Mouse (Mus musculus) midbrain, embryonic 13.5 days (tissue): ENCODE results near the gene Armc6. TPM values are rescaled to one million over a fixed set of nuclear protein-coding genes. Genes with fewer than 3 reads are reported as not detected.

Experiments used
- ATAC-seq: fragments of 200-750 bp; cut with Nextera tagmentation; 2 replicates; pipeline ENCODE4 v1.8.0; 2017; ENCODE audit warnings: mild to moderate bottlenecking, moderate TSS enrichment, moderate library complexity
- H3K27ac ChIP-seq: fragments of 300-500 bp; sonication (generic); 2 replicates; pipeline ENCODE4 v1.5.1; 2015; ENCODE audit warnings: inconsistent platforms, mild to moderate bottlenecking, moderate library complexity
- H3K27me3 ChIP-seq: fragments of 300-500 bp; sonication (generic); 2 replicates; pipeline ENCODE4 v1.6.1; 2015; ENCODE audit warnings: mild to moderate bottlenecking, inconsistent platforms
- H3K36me3 ChIP-seq: fragments of 300-500 bp; sonication (generic); 2 replicates; pipeline ENCODE4 v1.6.1; 2015; ENCODE audit warnings: mild to moderate bottlenecking, inconsistent platforms
- H3K4me1 ChIP-seq: fragments of 300-500 bp; sonication (generic); replicated peaks from 2 replicates; pipeline ENCODE4 v1.6.1; 2015; ENCODE audit warnings: inconsistent platforms
- H3K4me2 ChIP-seq: fragments of 300-500 bp; sonication (generic); replicated peaks from 2 replicates; pipeline ENCODE4 v1.6.1; 2015; ENCODE audit warnings: moderate library complexity, mild to moderate bottlenecking, inconsistent platforms
- H3K4me3 ChIP-seq: fragments of 300-500 bp; sonication (generic); replicated peaks from 2 replicates; pipeline ENCODE4 v1.5.1; 2015; ENCODE audit warnings: mild to moderate bottlenecking, inconsistent platforms
- H3K9ac ChIP-seq: fragments of 300-500 bp; sonication (generic); replicated peaks from 2 replicates; pipeline ENCODE4 v1.6.1; 2015; ENCODE audit warnings: mild to moderate bottlenecking, inconsistent platforms
- H3K9me3 ChIP-seq: fragments of 300-500 bp; sonication (generic); 2 replicates; pipeline ENCODE4 v1.6.1; 2016; ENCODE audit warnings: mild to moderate bottlenecking, inconsistent platforms
- WGBS: fragments of 180-500 bp; shearing (Covaris S2); methylation state at CpG from one replicate; pipeline ENCODE4 v1.1.7; 2015; 5-methylcytosine and 5-hydroxymethylcytosine counted together
- polyA plus RNA-seq: library from polyadenylated mRNA; unstranded; fragments of >200 nt; fragmentation: Nextera tagmentation; extraction: Ambion mirVana; gene quantifications from 2 replicates; pipeline ENCODE4 v1.2.1, GENCODE M21; 2015

Armc6 gene
- polyA plus RNA-seq, 1 experiment from 2014 or later: 77.6 TPM

DNA sequence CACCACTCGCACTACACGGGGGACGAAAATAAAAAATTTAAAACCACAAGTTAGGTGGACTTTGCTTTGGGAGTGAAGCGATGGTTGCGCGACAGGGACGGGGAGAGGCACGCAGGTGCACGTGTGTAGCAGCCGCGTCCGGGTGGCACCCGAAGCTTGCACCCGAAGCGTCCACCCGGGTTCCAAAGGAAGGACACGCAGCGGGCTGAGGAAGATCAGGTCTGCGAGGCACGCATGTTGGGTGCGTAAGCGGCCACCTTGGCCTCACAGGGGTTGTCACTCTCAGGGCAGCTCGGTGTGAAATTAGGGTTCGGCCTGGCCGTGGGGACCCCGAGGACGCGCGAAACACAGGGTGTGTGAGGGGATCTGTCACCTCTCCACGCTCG is 22.5 kb downstream of the Armc6 start:
- peaks cover 24% of the 10 kb centered on the region for H3K27me3 ChIP-seq
- no peaks in the 10 kb centered on the region for H3K9me3 ChIP-seq
- 0 out of 2 replicates have a peak overlapping the region, but pooled peaks have one; percentile 19 for H3K27ac ChIP-seq
- peak overlapping the region; percentile 92 for H3K4me2 ChIP-seq
- peak overlapping the region; percentile 63 for H3K4me3 ChIP-seq
- peaks cover 19% of the 10 kb centered on the region for H3K4me1 ChIP-seq
- ATAC-seq: no peak
- 3% methylated on average over 30 of the region's 31 CpGs for WGBS
- peak overlapping the region; percentile 72 for H3K9ac ChIP-seq
- H3K36me3 ChIP-seq: no peaks in the 10 kb centered on the region

DNA sequence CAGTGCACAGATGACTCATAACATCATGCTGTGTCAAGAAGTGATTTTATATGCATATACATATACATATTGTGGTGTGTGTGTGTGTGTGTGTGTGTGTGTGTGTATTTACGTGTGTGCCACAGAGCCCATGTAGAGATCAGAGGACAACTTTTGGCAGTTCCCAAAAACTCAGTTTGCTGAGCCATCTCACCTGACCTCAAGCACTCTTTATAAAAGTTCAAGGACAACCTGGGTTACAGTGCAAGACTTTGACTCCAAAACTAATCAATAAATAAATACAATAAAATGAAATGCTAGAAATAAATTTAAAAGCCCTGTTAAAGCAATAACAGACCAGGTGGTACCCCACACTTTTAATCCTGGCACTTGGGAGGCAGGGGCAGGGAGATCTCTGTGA is 23.0 kb downstream of the Armc6 start:
- Histone ChIP-seq H3K27ac (no peak overlapping the region), H3K9ac (peak overlapping the region; percentile 72), H3K4me2 (peak overlapping the region; percentile 92), H3K9me3 (no peaks in the 10 kb centered on the region), H3K4me3 (peak overlapping the region; percentile 63), H3K36me3 (no peaks in the 10 kb centered on the region), H3K27me3 (peaks cover 21% of the 10 kb centered on the region), H3K4me1 (peaks cover 19% of the 10 kb centered on the region)
- ATAC-seq: no peak
- WGBS: 71% methylated on average over 1 of the region's 1 CpGs

DNA sequence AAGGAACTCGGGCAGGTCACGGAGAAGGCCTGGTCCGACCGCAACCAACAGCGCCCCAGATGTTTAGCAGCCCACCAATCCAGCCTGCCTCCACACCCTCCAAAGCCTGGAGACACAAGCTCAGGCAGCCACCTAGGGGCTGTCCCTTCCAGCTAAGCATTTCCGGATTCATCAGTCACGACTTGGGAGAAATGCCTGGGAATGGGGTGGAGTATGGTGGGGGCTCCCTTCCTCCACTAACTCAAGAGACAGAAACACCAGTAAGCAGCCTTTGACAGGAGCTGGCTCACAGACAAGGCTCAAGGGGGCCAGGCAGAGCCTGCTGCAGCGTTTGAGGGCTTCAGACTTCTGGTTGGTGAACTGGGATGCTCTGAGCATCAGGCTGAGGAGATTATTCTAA is 23.7 kb downstream of the Armc6 start:
- peak overlapping the region; percentile 92; the same call in 1 of the 2 replicates for H3K4me2 ChIP-seq
- WGBS: 36% methylated on average over 8 of the region's 8 CpGs
- peaks cover 19% of the 10 kb centered on the region for H3K4me1 ChIP-seq
- peaks cover 21% of the 10 kb centered on the region for H3K27me3 ChIP-seq
- no peak overlapping the region for H3K4me3 ChIP-seq
- no peak for ATAC-seq
- H3K36me3 ChIP-seq: no peaks in the 10 kb centered on the region
- H3K9me3 ChIP-seq: no peaks in the 10 kb centered on the region
- no peak overlapping the region for H3K27ac ChIP-seq
- H3K9ac ChIP-seq: no peak overlapping the region

DNA sequence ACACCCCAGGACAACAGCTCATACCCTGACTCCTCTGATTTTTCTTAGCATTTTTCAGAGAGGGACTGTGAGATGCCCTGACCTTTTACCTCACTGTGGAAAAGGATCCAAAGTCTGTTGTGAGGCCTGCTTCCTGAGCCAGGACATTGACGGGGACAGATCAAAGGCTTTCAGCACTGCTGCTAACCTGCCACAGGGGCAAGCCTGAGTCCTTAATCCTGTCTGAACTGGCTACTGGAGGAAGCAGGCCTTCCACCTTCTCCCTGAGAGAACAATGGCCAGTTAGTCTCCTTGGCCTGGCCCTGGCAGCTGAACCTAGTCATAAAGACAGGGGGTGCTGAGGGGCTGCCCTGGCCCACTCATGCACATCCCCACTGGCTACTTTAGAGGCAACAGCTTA is 26.1 kb downstream of the Armc6 start:
- Histone ChIP-seq H3K27me3 (peaks cover 21% of the 10 kb centered on the region), H3K9ac (peak overlapping the region; percentile 44; the same call in 1 of the 2 replicates), H3K36me3 (no peaks in the 10 kb centered on the region), H3K9me3 (no peaks in the 10 kb centered on the region), H3K4me3 (no peak overlapping the region), H3K27ac (no peak overlapping the region), H3K4me2 (no peak overlapping the region), H3K4me1 (peaks cover 17% of the 10 kb centered on the region)
- 29% methylated on average over 1 of the region's 1 CpGs for WGBS
- ATAC-seq: no peak

DNA sequence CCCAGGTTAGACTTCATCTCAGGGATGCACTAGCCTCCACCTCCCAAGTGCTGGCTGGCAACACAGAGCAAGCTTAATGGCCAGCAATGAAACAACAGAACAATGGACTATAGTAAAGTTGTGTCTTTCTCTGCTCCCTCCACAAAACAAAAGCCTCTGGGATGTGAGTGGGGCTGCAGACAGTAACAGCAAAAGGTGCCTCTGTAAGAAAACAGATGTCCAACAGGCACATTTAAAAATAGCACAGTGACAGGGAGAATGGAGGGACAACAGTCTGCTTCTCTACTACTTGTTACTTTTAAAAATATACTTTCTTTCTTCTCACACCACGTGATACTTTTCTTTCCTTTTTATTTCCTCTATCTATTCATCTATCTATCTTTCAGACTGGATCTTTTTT is 29.5 kb downstream of the Armc6 start:
- 68% methylated on average over 1 of the region's 1 CpGs for WGBS
- Histone ChIP-seq H3K4me2 (no peak overlapping the region), H3K9ac (no peak overlapping the region), H3K4me3 (no peak overlapping the region), H3K36me3 (no peaks in the 10 kb centered on the region), H3K27ac (no peak overlapping the region), H3K4me1 (no peaks in the 10 kb centered on the region; the same call in 1 of the 2 replicates), H3K27me3 (peaks cover 4% of the 10 kb centered on the region), H3K9me3 (no peaks in the 10 kb centered on the region)
- no peak for ATAC-seq

DNA sequence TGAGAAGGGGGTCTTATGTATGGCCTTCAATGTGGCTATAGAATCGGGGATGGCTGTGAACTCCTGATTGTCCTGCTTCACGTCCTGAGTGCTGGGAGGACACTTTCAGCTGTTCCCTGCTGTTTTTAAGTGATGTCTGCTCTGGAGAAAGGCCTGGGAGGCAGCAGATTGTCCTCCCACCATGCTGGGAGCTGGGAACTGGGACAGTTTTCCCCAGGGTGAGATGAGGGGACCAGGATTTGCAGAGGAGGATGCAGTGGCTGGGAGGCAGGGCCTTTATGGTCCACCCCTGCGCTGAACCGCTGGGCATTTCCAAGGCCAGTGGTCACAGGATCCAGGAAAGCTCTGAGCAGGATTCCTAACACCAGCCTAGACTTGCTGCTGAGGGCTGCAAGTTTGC is 31.2 kb downstream of the Armc6 start:
- Histone ChIP-seq H3K4me3 (no peak overlapping the region), H3K4me2 (no peak overlapping the region), H3K9me3 (no peaks in the 10 kb centered on the region), H3K9ac (no peak overlapping the region), H3K27me3 (0 out of 2 replicates have a peak, but pooled peaks cover under 1% of the 10 kb centered on the region), H3K4me1 (no peaks in the 10 kb centered on the region; the same call in none of the 2 replicates), H3K27ac (no peak overlapping the region), H3K36me3 (no peaks in the 10 kb centered on the region)
- WGBS: 85% methylated on average over 4 of the region's 4 CpGs
- ATAC-seq: no peak

DNA sequence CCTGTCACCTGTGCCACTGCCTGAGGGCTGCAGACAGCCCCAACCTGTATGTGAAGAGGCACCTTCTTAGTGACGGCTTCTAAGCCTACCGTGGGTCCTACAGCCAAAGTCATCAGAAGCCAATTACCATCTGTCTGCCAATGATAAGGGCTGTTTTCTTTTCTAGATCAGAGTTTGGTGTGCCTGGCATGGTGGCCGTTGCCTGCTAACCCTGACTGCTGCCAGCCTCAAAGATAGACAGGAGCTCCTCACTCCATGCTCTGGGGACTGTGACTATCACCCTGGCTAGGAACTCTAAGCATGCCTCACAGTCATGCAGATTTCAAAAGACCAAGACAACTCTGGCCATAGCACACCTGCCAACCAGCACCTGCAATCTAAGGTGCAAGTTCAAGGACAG is 32.8 kb downstream of the Armc6 start:
- no peaks in the 10 kb centered on the region for H3K9me3 ChIP-seq
- H3K36me3 ChIP-seq: no peaks in the 10 kb centered on the region
- no peak overlapping the region for H3K4me2 ChIP-seq
- no peak for ATAC-seq
- H3K4me3 ChIP-seq: no peak overlapping the region
- H3K4me1 ChIP-seq: no peaks in the 10 kb centered on the region; the same call in none of the 2 replicates
- H3K27me3 ChIP-seq: no peaks in the 10 kb centered on the region
- no peak overlapping the region for H3K9ac ChIP-seq
- H3K27ac ChIP-seq: no peak overlapping the region
- 91% methylated on average over 3 of the region's 3 CpGs for WGBS

DNA sequence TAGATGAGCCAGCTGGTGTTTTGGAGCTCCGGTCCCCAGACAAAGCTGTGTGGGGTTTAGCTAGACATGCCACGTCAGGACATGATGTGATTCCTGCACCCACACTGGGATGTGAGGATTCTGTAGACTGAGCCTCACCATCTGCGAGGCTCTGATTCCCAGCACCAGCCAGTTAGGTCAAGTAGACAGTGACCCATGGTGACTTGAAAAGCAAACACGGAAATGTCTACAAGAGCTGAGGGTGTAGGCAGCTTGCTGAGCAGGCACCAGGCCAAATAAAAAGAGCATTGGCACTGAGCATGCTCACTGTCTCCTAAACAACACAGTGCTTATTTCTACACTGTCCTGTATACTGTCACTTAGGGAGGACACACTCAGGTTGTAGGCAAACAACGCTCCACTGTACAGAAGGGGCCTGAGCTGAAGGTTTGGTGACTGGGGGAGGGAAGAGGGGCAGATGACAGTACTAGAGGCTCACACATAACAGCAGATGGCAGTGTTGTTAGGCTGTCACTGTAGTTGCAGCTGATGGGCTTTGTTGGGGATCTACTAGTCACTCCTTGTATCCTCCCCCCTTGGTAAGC is 34.1 kb downstream of the Armc6 start:
- ATAC-seq: no peak
- no peak overlapping the region for H3K27ac ChIP-seq

DNA sequence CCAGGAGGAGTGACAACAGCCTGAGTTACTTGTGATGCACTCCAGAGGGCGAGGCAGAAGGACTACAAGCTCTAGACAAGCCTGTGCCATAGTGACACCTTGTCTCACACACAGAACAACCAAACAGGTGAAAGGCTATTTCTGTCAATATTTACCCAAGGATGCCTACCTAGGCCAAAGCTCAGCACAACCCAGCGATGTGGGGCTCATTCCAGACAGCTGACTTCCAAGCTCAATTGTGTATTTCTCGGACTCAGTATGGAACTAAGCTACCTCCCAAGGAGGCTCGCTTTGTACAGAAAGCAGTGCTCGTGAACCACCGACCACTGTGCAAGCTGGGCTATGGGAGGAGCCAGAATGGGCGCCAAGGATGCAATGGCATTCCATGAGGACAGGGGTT is 36.7 kb downstream of the Armc6 start:
- H3K9ac ChIP-seq: 0 out of 2 replicates have a peak overlapping the region, but pooled peaks have one; percentile 29
- no peak for ATAC-seq

More for the DNA sequence above, 34.1 kb downstream of the Armc6 start:
- Histone ChIP-seq H3K4me2 (no peak overlapping the region), H3K4me3 (no peak overlapping the region), H3K9ac (no peak overlapping the region), H3K27me3 (no peaks in the 10 kb centered on the region), H3K36me3 (no peaks in the 10 kb centered on the region), H3K4me1 (no peaks in the 10 kb centered on the region; the same call in none of the 2 replicates), H3K9me3 (no peaks in the 10 kb centered on the region)
- WGBS: 78% methylated on average over 5 of the region's 5 CpGs

DNA sequence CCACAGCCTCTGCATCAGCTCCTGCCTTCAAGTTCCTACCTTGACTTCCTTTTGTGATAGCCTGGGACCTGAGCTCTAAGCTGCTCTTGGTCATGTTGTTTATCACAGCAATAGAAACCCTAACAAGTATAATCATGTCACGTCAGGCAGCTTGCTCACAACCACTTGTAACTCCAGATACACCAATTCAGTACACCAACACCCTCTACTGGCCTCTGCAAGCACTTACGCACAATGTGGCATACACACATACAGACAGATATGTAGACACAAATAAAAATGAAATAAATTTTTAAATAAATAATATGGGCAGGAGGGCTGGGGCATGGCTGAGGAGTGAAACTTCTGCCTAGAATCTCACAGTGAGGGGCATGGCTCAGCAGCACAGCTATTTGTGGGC is 38.5 kb downstream of the Armc6 start:
- H3K36me3 ChIP-seq: no peaks in the 10 kb centered on the region
- H3K4me1 ChIP-seq: no peaks in the 10 kb centered on the region; the same call in none of the 2 replicates
- no peaks in the 10 kb centered on the region for H3K9me3 ChIP-seq
- H3K4me2 ChIP-seq: no peak overlapping the region
- no peak overlapping the region for H3K4me3 ChIP-seq
- no peak overlapping the region for H3K27ac ChIP-seq
- 80% methylated on average over 2 of the region's 2 CpGs for WGBS
- H3K27me3 ChIP-seq: no peaks in the 10 kb centered on the region
- H3K9ac ChIP-seq: no peak overlapping the region
- no peak for ATAC-seq

More for the DNA sequence above, 36.7 kb downstream of the Armc6 start:
- Histone ChIP-seq H3K4me2 (no peak overlapping the region), H3K36me3 (no peaks in the 10 kb centered on the region), H3K4me3 (no peak overlapping the region), H3K4me1 (no peaks in the 10 kb centered on the region; the same call in none of the 2 replicates), H3K27me3 (no peaks in the 10 kb centered on the region), H3K27ac (no peak overlapping the region), H3K9me3 (no peaks in the 10 kb centered on the region)
- WGBS: 44% methylated on average over 7 of the region's 7 CpGs

DNA sequence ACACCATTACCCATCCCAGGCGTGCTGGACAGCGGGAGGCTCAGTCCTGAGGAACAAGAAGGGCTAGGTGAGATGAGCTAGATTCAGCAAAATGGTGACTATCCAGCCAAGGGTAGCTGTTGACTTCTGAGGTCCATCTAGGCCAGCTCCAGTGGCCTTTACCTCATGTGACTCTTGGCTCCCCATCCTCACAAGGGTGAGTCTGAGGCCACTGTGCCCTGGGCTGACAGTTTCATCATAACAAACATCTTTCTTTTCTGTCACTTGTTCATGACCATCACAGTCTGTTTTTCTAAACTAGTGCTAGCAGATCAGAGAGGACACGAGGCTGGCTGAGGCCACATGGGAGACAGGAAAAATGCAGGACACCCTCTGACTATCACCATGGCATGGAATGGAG is 40.1 kb downstream of the Armc6 start:
- H3K27ac ChIP-seq: no peak overlapping the region
- H3K9ac ChIP-seq: no peak overlapping the region
- no peaks in the 10 kb centered on the region for H3K9me3 ChIP-seq
- 93% methylated on average over 3 of the region's 3 CpGs for WGBS
- no peak overlapping the region for H3K4me3 ChIP-seq
- no peak for ATAC-seq
- H3K27me3 ChIP-seq: no peaks in the 10 kb centered on the region
- H3K4me1 ChIP-seq: no peaks in the 10 kb centered on the region; the same call in none of the 2 replicates
- no peak overlapping the region for H3K4me2 ChIP-seq
- no peaks in the 10 kb centered on the region for H3K36me3 ChIP-seq

DNA sequence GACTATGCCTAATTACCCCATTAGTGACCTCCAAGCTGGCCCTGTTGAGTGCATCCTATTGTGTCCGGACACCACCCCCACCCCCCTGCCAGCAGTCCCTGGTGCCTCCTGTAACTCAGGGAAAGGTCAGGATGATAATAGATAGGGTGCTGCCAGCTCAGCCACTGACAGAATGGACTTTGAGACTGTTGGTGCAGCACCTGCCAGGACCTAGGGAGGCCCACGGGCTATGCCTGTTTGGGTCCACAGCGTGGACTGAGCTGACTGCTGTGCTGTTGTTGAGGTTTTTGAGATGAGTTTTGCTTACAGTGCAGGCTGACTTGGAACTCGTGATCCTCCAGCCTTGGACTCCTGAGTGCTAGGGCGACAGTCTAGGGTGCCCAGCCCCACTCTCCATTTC is 41.0 kb downstream of the Armc6 start:
- Histone ChIP-seq H3K9me3 (no peaks in the 10 kb centered on the region), H3K4me1 (no peaks in the 10 kb centered on the region; the same call in none of the 2 replicates), H3K4me3 (no peak overlapping the region), H3K27me3 (no peaks in the 10 kb centered on the region), H3K4me2 (no peak overlapping the region), H3K9ac (no peak overlapping the region), H3K27ac (no peak overlapping the region), H3K36me3 (peaks cover 2% of the 10 kb centered on the region; the same call in 1 of the 2 replicates)
- no peak for ATAC-seq
- 71% methylated on average over 5 of the region's 5 CpGs for WGBS

DNA sequence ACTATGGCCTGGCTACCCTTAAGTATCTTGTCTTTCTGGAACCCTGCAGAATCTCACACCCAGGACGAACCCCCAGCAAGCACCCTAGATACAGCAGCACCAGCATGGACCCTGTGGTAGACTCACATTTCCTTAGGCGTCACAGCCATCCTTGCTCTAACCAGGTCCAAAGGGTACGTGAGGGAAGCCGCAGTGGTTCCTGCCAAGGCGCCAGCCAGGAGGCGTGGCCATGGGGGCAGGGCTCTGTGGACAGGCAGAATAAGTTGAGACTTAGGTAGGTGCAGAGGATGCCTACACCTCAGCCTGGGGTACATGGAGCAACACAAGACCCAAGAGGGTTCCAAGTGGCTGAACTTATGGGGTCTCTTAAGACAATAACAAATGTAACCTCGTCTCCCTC is 45.6 kb downstream of the Armc6 start:
- no peak for ATAC-seq
- no peaks in the 10 kb centered on the region; the same call in 1 of the 2 replicates for H3K4me1 ChIP-seq
- no peaks in the 10 kb centered on the region for H3K27me3 ChIP-seq
- no peaks in the 10 kb centered on the region for H3K9me3 ChIP-seq
- no peak overlapping the region for H3K4me2 ChIP-seq
- peaks cover 6% of the 10 kb centered on the region for H3K36me3 ChIP-seq
- WGBS: 70% methylated on average over 7 of the region's 7 CpGs
- no peak overlapping the region for H3K9ac ChIP-seq
- H3K27ac ChIP-seq: no peak overlapping the region
- H3K4me3 ChIP-seq: no peak overlapping the region
